Mouse (Mus musculus) heart, postnatal 25 days (tissue): ENCODE results near the gene Dpysl5. TPM values are rescaled to one million over a fixed set of nuclear protein-coding genes. Genes with fewer than 3 reads are reported as not detected.

Source experiments
- DNase-seq: peaks from one replicate; pipeline ENCODE4 v3.0.0; 2022; ENCODE audit warnings: low spot score
- intact Hi-C: fragments of 180-260 bp; cut with DNase I; formaldehyde crosslinking; loops from one replicate; pipeline ENCODE4 v1.15.1; 2025
- total RNA-seq, 2 experiments: library from RNA; stranded (reverse); gene quantifications; 2 replicates each; pipeline ENCODE4 v1.2.3; 2021

The Dpysl5 gene
- total RNA-seq, 2 experiments from 2014 or later, result 0.29 to 0.45 TPM

- intact Hi-C loops, result no loop called here
- no peak for DNase-seq
These were observed 91.5 kb downstream of the Dpysl5 start for GRCm38 (mm10) chr5:30802724-30803467.

GRCm38 (mm10) chr5:30806106-30806505 lies 94.7 kb downstream of the Dpysl5 start:
- peak; percentile 56 for DNase-seq
- intact Hi-C loops, result loop anchor here (1.0 to 5.0 kb wide), 3 partner anchors 51 to 198 kb away; no protein-coding TSS in a partner anchor

- intact Hi-C loops, result loop anchor here (5.0 kb wide), 2 partner anchors 53 to 108 kb away; partner anchors contain the start of genes Khk and Tmem214
- peak; percentile 87 for DNase-seq
These were observed 103.2 kb downstream of the Dpysl5 start, which contains the start of gene Mapre3 for GRCm38 (mm10) chr5:30814424-30815119. Mapre3 (plus strand) TSS chr5:30814641.

- DNase-seq, result no peak
These were observed 103.7 kb downstream of the Dpysl5 start for GRCm38 (mm10) chr5:30815120-30815465.

GRCm38 (mm10) chr5:30816261-30816791 lies 105.0 kb downstream of the Dpysl5 start:
- peak; percentile 23 for DNase-seq
- intact Hi-C loops, result loop anchor here (5.0 kb wide), 1 partner anchor 51 kb away; the partner anchor contains the start of gene Tmem214

More at GRCm38 (mm10) chr5:30815120-30815465, 103.7 kb downstream of the Dpysl5 start:
- intact Hi-C loops, result loop anchor here (5.0 kb wide), 1 partner anchor 52 kb away; the partner anchor contains the start of gene Tmem214

- DNase-seq, result no peak
- intact Hi-C loops, result loop anchor here (5.0 kb wide), 1 partner anchor 48 kb away; the partner anchor contains the start of gene Tmem214
These were observed 107.5 kb downstream of the Dpysl5 start for GRCm38 (mm10) chr5:30818758-30819309.

GRCm38 (mm10) chr5:30822689-30823088 lies 111.3 kb downstream of the Dpysl5 start:
- intact Hi-C loops, result no loop called here
- DNase-seq, result no peak

GRCm38 (mm10) chr5:30823091-30823490 lies 111.7 kb downstream of the Dpysl5 start:
- no peak for DNase-seq
- intact Hi-C loops, result no loop called here

GRCm38 (mm10) chr5:30824124-30824988 lies 113.0 kb downstream of the Dpysl5 start:
- intact Hi-C loops, result no loop called here
- DNase-seq, result no peak

GRCm38 (mm10) chr5:30825166-30825565 lies 113.8 kb downstream of the Dpysl5 start:
- intact Hi-C loops, result no loop called here
- no peak for DNase-seq

- DNase-seq, result no peak
- intact Hi-C loops, result no loop called here
These were observed 114.5 kb downstream of the Dpysl5 start for GRCm38 (mm10) chr5:30825821-30826220.

- no peak for DNase-seq
- intact Hi-C loops, result no loop called here
These were observed 122.1 kb downstream of the Dpysl5 start for GRCm38 (mm10) chr5:30833416-30833815.

GRCm38 (mm10) chr5:30839731-30840130 lies 128.4 kb downstream of the Dpysl5 start:
- no peak for DNase-seq
- intact Hi-C loops, result no loop called here

GRCm38 (mm10) chr5:30841896-30842295 lies 130.5 kb downstream of the Dpysl5 start:
- intact Hi-C loops, result no loop called here
- no peak for DNase-seq

Other genes starting within 250 kb of the Dpysl5 start
- not detected for gene Otof, start 249.6 kb upstream of the Dpysl5 start, total RNA-seq
- gene 1700001C02Rik, start 245.5 kb upstream of the Dpysl5 start, total RNA-seq, result not detected
- gene Cib4, start 165.7 kb upstream of the Dpysl5 start, total RNA-seq, result not detected
- gene Kcnk3, start 123.4 kb upstream of the Dpysl5 start, total RNA-seq, result 100 to 1,000 TPM; 250 to 251 TPM
- 10 to 100 TPM; 44.1 to 47.2 TPM for gene Slc35f6, start 63.6 kb upstream of the Dpysl5 start, total RNA-seq
- gene Cenpa, start 44.8 kb upstream of the Dpysl5 start, total RNA-seq, result 10 to 100 TPM; 42.0 to 43.0 TPM
- 10 to 100 TPM; 31.1 to 32.4 TPM for gene Mapre3, start 103.1 kb downstream of the Dpysl5 start, total RNA-seq
- gene Tmem214, start 156.4 kb downstream of the Dpysl5 start, total RNA-seq, result 10 to 100 TPM; 36.5 to 39.1 TPM
- gene Agbl5, start 177.1 kb downstream of the Dpysl5 start, total RNA-seq, result 1 to 10 TPM; 5.9 to 6.8 TPM
- 100 to 1,000 TPM; 142 to 150 TPM for gene Ost4, start 196.2 kb downstream of the Dpysl5 start, total RNA-seq
- gene Emilin1, start 201.8 kb downstream of the Dpysl5 start, total RNA-seq, result 10 to 100 TPM; 27.6 to 29.7 TPM
- 10 to 100 TPM; 21.1 to 22.6 TPM for gene Khk, start 209.9 kb downstream of the Dpysl5 start, total RNA-seq
- gene Cgref1, start 234.0 kb downstream of the Dpysl5 start, total RNA-seq, result under 1 TPM; 0.39 to 0.53 TPM
- 10 to 100 TPM; 79.3 to 82.9 TPM for gene Preb, start 248.8 kb downstream of the Dpysl5 start, total RNA-seq